Mouse (Mus musculus) adrenal gland, postnatal 14 days (tissue): ENCODE results near the gene Lysmd4. TPM values are rescaled to one million over a fixed set of nuclear protein-coding genes. Genes with fewer than 3 reads are reported as not detected.

ENCODE experiments used
- DNase-seq: peaks from one replicate; pipeline ENCODE4 v3.0.0; 2021; ENCODE audit warnings: mixed read lengths
- long read RNA-seq, 2 experiments: library from polyadenylated mRNA; stranded (forward); transcript quantifications; one replicate each; pipeline ENCODE4 v2.0.0; 2021
- total RNA-seq: library from RNA; stranded (reverse); gene quantifications from 2 replicates; pipeline ENCODE4 v1.2.3, GENCODE M21; 2021

Gene Lysmd4
- total RNA-seq = 9.3 and 13.1 TPM in 2 replicates
- long read RNA-seq, experiment 1, transcript Lysmd4-201 (3 exons, 2,898 nt) = major isoform, 14 of 22 reads
- long read RNA-seq, experiment 1, partial matches to known transcripts = 2 of 22 reads
- long read RNA-seq, experiment 1, other reads (novel, unspliced or antisense) = 4 of 22 reads
- long read RNA-seq, experiment 2, transcript Lysmd4-201 (3 exons, 2,898 nt) = major isoform, 14 of 30 reads
- long read RNA-seq, experiment 2, transcript Lysmd4-209 (3 exons, 2,110 nt) = minor isoform, 7 of 30 reads
- long read RNA-seq, experiment 2, partial matches to known transcripts = 4 of 30 reads
- long read RNA-seq, experiment 2, other reads (novel, unspliced or antisense) = 5 of 30 reads

- DNase-seq = peak; percentile 99
These were observed at the start of gene Lysmd4 for GRCm38 (mm10) chr7:67222220-67222862. TSS of gene Lysmd4 (plus strand) at chr7:67222544.

GRCm38 (mm10) chr7:67173522-67174195 is 48.7 kb upstream of the Lysmd4 start:
- DNase-seq = peak; percentile 27

GRCm38 (mm10) chr7:67183786-67184185 is 38.6 kb upstream of the Lysmd4 start:
- no peak for DNase-seq

- DNase-seq = peak; percentile 83
These were observed 22.9 kb upstream of the Lysmd4 start for GRCm38 (mm10) chr7:67199412-67199811.

GRCm38 (mm10) chr7:67203625-67204024 is 18.7 kb upstream of the Lysmd4 start:
- DNase-seq = peak; percentile 43

GRCm38 (mm10) chr7:67205734-67206425 is 16.5 kb upstream of the Lysmd4 start:
- no peak for DNase-seq

- no peak for DNase-seq
These were observed 15.8 kb upstream of the Lysmd4 start for GRCm38 (mm10) chr7:67206496-67206895.

GRCm38 (mm10) chr7:67207701-67208100 is 14.6 kb upstream of the Lysmd4 start:
- DNase-seq = no peak

GRCm38 (mm10) chr7:67208317-67208716 is 14.0 kb upstream of the Lysmd4 start:
- DNase-seq = no peak

- DNase-seq = no peak
These were observed 12.1 kb upstream of the Lysmd4 start for GRCm38 (mm10) chr7:67210004-67210833.

- no peak for DNase-seq
These were observed 11.0 kb upstream of the Lysmd4 start for GRCm38 (mm10) chr7:67211341-67211740.

GRCm38 (mm10) chr7:67211971-67212370 is 10.4 kb upstream of the Lysmd4 start:
- peak; percentile 53 for DNase-seq

- no peak for DNase-seq
These were observed 8.8 kb upstream of the Lysmd4 start for GRCm38 (mm10) chr7:67213589-67213988.

GRCm38 (mm10) chr7:67216351-67216750 is 6.0 kb upstream of the Lysmd4 start:
- peak; percentile 37 for DNase-seq

GRCm38 (mm10) chr7:67217025-67217424 is 5.3 kb upstream of the Lysmd4 start:
- peak; percentile 84 for DNase-seq

- no peak for DNase-seq
These were observed 3.7 kb downstream of the Lysmd4 start for GRCm38 (mm10) chr7:67225943-67226625.

- no peak for DNase-seq
These were observed 5.2 kb downstream of the Lysmd4 start for GRCm38 (mm10) chr7:67227538-67227937.

GRCm38 (mm10) chr7:67228390-67228789 is 6.0 kb downstream of the Lysmd4 start:
- DNase-seq = no peak

- DNase-seq = peak; percentile 77
These were observed 6.7 kb downstream of the Lysmd4 start for GRCm38 (mm10) chr7:67228891-67229602.

- DNase-seq = no peak
These were observed 7.4 kb downstream of the Lysmd4 start for GRCm38 (mm10) chr7:67229701-67230100.
